Mouse (Mus musculus): ENCODE results near the gene Isca2. TPM values are rescaled to one million over a fixed set of nuclear protein-coding genes. Genes with fewer than 3 reads are reported as not detected.

The Isca2 gene
- total and polyA plus RNA-seq, 3 experiments, result 52.3 to 198 (median 80.7) TPM

- peaks cover 14% of the 10 kb centered on the region for H3K27me3 ChIP-seq (ENCODE audit: insufficient read depth, low read length)
- H3K36me3 ChIP-seq (replicated peaks), result peaks cover 64% of the 10 kb centered on the region
- no peaks in the 10 kb centered on the region for H3K9me3 ChIP-seq (replicated peaks)
- H3K4me3 ChIP-seq (ENCODE audit: low read depth, low read length), result no peak overlapping the region
- DNase-seq (ENCODE audit: low spot score), result no peak
- TF ChIP-seq POLR2AphosphoS5 (IDR thresholded peaks at IDR 0.05; ENCODE audit: insufficient replicate concordance, low read depth, low read length) (no peak), CTCF (IDR thresholded peaks at IDR 0.05; ENCODE audit: low read depth, low read length) (no peak), GATA2 (IDR thresholded peaks at IDR 0.05; ENCODE audit: borderline replicate concordance, low read depth, low read length) (no peak)
- H3K4me1 ChIP-seq (ENCODE audit: insufficient read depth, low read depth, low read length), result peaks cover 5% of the 10 kb centered on the region; the same call in 1 of the 2 replicates
- no peak for ATAC-seq (ENCODE audit: extremely low read depth, insufficient number of reproducible peaks, low FRiP score, poor library complexity, severe bottlenecking)
These were observed 17.0 kb upstream of the Isca2 start for GRCm38 (mm10) chr12:84756016-84756415.

GRCm38 (mm10) chr12:84759063-84759462 lies 14.0 kb upstream of the Isca2 start:
- Histone ChIP-seq H3K36me3 (replicated peaks) (peaks cover 92% of the 10 kb centered on the region), H3K9me3 (replicated peaks) (no peaks in the 10 kb centered on the region), H3K4me1 (ENCODE audit: insufficient read depth, low read depth, low read length) (peaks cover 17% of the 10 kb centered on the region), H3K27me3 (ENCODE audit: insufficient read depth, low read length) (no peaks in the 10 kb centered on the region), H3K4me3 (ENCODE audit: low read depth, low read length) (no peak overlapping the region)
- no peak for ATAC-seq (ENCODE audit: extremely low read depth, insufficient number of reproducible peaks, low FRiP score, poor library complexity, severe bottlenecking)
- TF ChIP-seq GATA1 (IDR thresholded peaks at IDR 0.05; ENCODE audit: borderline replicate concordance, low read length), result no peak
- TF ChIP-seq GATA2 (IDR thresholded peaks at IDR 0.05; ENCODE audit: borderline replicate concordance, low read depth, low read length), result no peak
- TF ChIP-seq POLR2AphosphoS5 (IDR thresholded peaks at IDR 0.05; ENCODE audit: insufficient replicate concordance, low read depth, low read length), result no peak
- no peak for TF ChIP-seq TAL1 (conservative IDR thresholded peaks at IDR 0.05; ENCODE audit: low read depth, low read length)
- TF ChIP-seq CTCF (IDR thresholded peaks at IDR 0.05; ENCODE audit: low read depth, low read length), result peak; percentile 50
- DNase-seq (ENCODE audit: low spot score), result no peak

GRCm38 (mm10) chr12:84762532-84762931 lies 10.5 kb upstream of the Isca2 start:
- H3K4me3 ChIP-seq (ENCODE audit: low read depth, low read length), result no peak overlapping the region
- H3K36me3 ChIP-seq (replicated peaks), result peaks cover 91% of the 10 kb centered on the region
- no peak for TF ChIP-seq TAL1 (conservative IDR thresholded peaks at IDR 0.05; ENCODE audit: low read depth, low read length)
- TF ChIP-seq CTCF (IDR thresholded peaks at IDR 0.05; ENCODE audit: low read depth, low read length), result no peak
- TF ChIP-seq GATA1 (IDR thresholded peaks at IDR 0.05; ENCODE audit: borderline replicate concordance, low read length), result no peak
- TF ChIP-seq GATA2 (IDR thresholded peaks at IDR 0.05; ENCODE audit: borderline replicate concordance, low read depth, low read length), result no peak
- TF ChIP-seq POLR2AphosphoS5 (IDR thresholded peaks at IDR 0.05; ENCODE audit: insufficient replicate concordance, low read depth, low read length), result no peak
- no peak for ATAC-seq (ENCODE audit: extremely low read depth, insufficient number of reproducible peaks, low FRiP score, poor library complexity, severe bottlenecking)
- no peak for DNase-seq (ENCODE audit: low spot score)
- H3K9me3 ChIP-seq (replicated peaks), result no peaks in the 10 kb centered on the region
- H3K4me1 ChIP-seq (ENCODE audit: insufficient read depth, low read depth, low read length), result peaks cover 29% of the 10 kb centered on the region
- H3K27me3 ChIP-seq (ENCODE audit: insufficient read depth, low read length), result no peaks in the 10 kb centered on the region

GRCm38 (mm10) chr12:84763577-84764218 lies 9.4 kb upstream of the Isca2 start:
- ATAC-seq (ENCODE audit: extremely low read depth, insufficient number of reproducible peaks, low FRiP score, poor library complexity, severe bottlenecking) (no peak), DNase-seq (ENCODE audit: low spot score) (no peak)
- Histone ChIP-seq H3K27me3 (ENCODE audit: insufficient read depth, low read length) (no peaks in the 10 kb centered on the region), H3K36me3 (replicated peaks) (peaks cover 91% of the 10 kb centered on the region), H3K9me3 (replicated peaks) (no peaks in the 10 kb centered on the region), H3K4me1 (ENCODE audit: insufficient read depth, low read depth, low read length) (peaks cover 31% of the 10 kb centered on the region), H3K4me3 (ENCODE audit: low read depth, low read length) (no peak overlapping the region)
- TF ChIP-seq CTCF (IDR thresholded peaks at IDR 0.05; ENCODE audit: low read depth, low read length) (no peak), GATA2 (IDR thresholded peaks at IDR 0.05; ENCODE audit: borderline replicate concordance, low read depth, low read length) (no peak), TAL1 (conservative IDR thresholded peaks at IDR 0.05; ENCODE audit: low read depth, low read length) (no peak), POLR2AphosphoS5 (IDR thresholded peaks at IDR 0.05; ENCODE audit: insufficient replicate concordance, low read depth, low read length) (no peak), GATA1 (IDR thresholded peaks at IDR 0.05; ENCODE audit: borderline replicate concordance, low read length) (no peak)

- H3K4me3 ChIP-seq (ENCODE audit: low read depth, low read length), result no peak overlapping the region
- no peak for DNase-seq (ENCODE audit: low spot score)
- peaks cover 92% of the 10 kb centered on the region for H3K36me3 ChIP-seq (replicated peaks)
- ATAC-seq (ENCODE audit: extremely low read depth, insufficient number of reproducible peaks, low FRiP score, poor library complexity, severe bottlenecking), result no peak
- no peaks in the 10 kb centered on the region for H3K27me3 ChIP-seq (ENCODE audit: insufficient read depth, low read length)
- H3K9me3 ChIP-seq (replicated peaks), result no peaks in the 10 kb centered on the region
- H3K4me1 ChIP-seq (ENCODE audit: insufficient read depth, low read depth, low read length), result peaks cover 38% of the 10 kb centered on the region
- TF ChIP-seq CTCF (IDR thresholded peaks at IDR 0.05; ENCODE audit: low read depth, low read length), result no peak
- TF ChIP-seq POLR2AphosphoS5 (IDR thresholded peaks at IDR 0.05; ENCODE audit: insufficient replicate concordance, low read depth, low read length), result no peak
- no peak for TF ChIP-seq GATA1 (IDR thresholded peaks at IDR 0.05; ENCODE audit: borderline replicate concordance, low read length)
- TF ChIP-seq TAL1 (conservative IDR thresholded peaks at IDR 0.05; ENCODE audit: low read depth, low read length), result no peak
- no peak for TF ChIP-seq GATA2 (IDR thresholded peaks at IDR 0.05; ENCODE audit: borderline replicate concordance, low read depth, low read length)
These were observed 8.3 kb upstream of the Isca2 start for GRCm38 (mm10) chr12:84764756-84765155.

- Histone ChIP-seq H3K4me1 (ENCODE audit: insufficient read depth, low read depth, low read length) (peaks cover 44% of the 10 kb centered on the region), H3K27me3 (ENCODE audit: insufficient read depth, low read length) (no peaks in the 10 kb centered on the region), H3K9me3 (replicated peaks) (no peaks in the 10 kb centered on the region), H3K4me3 (ENCODE audit: low read depth, low read length) (no peak overlapping the region), H3K36me3 (replicated peaks) (peaks cover 92% of the 10 kb centered on the region)
- no peak for ATAC-seq (ENCODE audit: extremely low read depth, insufficient number of reproducible peaks, low FRiP score, poor library complexity, severe bottlenecking)
- TF ChIP-seq CTCF (IDR thresholded peaks at IDR 0.05; ENCODE audit: low read depth, low read length) (no peak), GATA2 (IDR thresholded peaks at IDR 0.05; ENCODE audit: borderline replicate concordance, low read depth, low read length) (no peak), TAL1 (conservative IDR thresholded peaks at IDR 0.05; ENCODE audit: low read depth, low read length) (no peak), POLR2AphosphoS5 (IDR thresholded peaks at IDR 0.05; ENCODE audit: insufficient replicate concordance, low read depth, low read length) (no peak), GATA1 (IDR thresholded peaks at IDR 0.05; ENCODE audit: borderline replicate concordance, low read length) (no peak)
- no peak for DNase-seq (ENCODE audit: low spot score)
These were observed 7.5 kb upstream of the Isca2 start for GRCm38 (mm10) chr12:84765506-84765905.

Data from G1E (cell line).